Mouse (Mus musculus) myocyte (in vitro differentiated cells): ENCODE measurements around the gene Nbas. TPM values are rescaled to one million over a fixed set of nuclear protein-coding genes. Genes with fewer than 3 reads are reported as not detected.

Source experiments
- H3K27me3 ChIP-seq: one replicate; pipeline ENCODE4 v1.6.1; 2011; ENCODE audit not compliant: control insufficient read depth, insufficient read depth, insufficient read length
- H3K36me3 ChIP-seq: one replicate; pipeline ENCODE4 v1.6.1; 2011; ENCODE audit not compliant: control insufficient read depth, insufficient read depth
- H3K4me2 ChIP-seq: one replicate; pipeline ENCODE4 v1.6.1; 2011; ENCODE audit warnings: low read depth, control low read depth
- H3K4me3 ChIP-seq: one replicate; pipeline ENCODE4 v1.5.1; 2011; ENCODE audit warnings: mild to moderate bottlenecking, control low read depth, moderate library complexity
- H3K79me2 ChIP-seq: one replicate; pipeline ENCODE4 v1.6.1; 2011; ENCODE audit not compliant: control insufficient read depth, insufficient read depth
- H3ac ChIP-seq: one replicate; pipeline ENCODE4 v1.6.1; 2011; ENCODE audit not compliant: control insufficient read depth, insufficient read length
- CEBPB ChIP-seq: IDR thresholded peaks from 2 replicates; pipeline ENCODE4 v1.6.1; 2011; ENCODE audit warnings: mild to moderate bottlenecking, moderate library complexity; ENCODE audit not compliant: poor library complexity, insufficient read depth, severe bottlenecking
- E2F4 ChIP-seq: IDR thresholded peaks from one replicate; pipeline ENCODE4 v1.6.1; 2011; ENCODE audit warnings: mild to moderate bottlenecking, control low read depth, moderate library complexity; ENCODE audit not compliant: insufficient read depth
- MAX ChIP-seq: IDR thresholded peaks from one replicate; pipeline ENCODE4 v1.6.1; 2011; ENCODE audit warnings: low read depth, mild to moderate bottlenecking, control low read depth
- MYOD1 ChIP-seq, 3 experiments: IDR thresholded peaks; one replicate each; pipeline ENCODE4 v1.6.1; 2011; ENCODE audit warnings: control low read depth in 2 of 3, low read depth in 2 of 3, mild to moderate bottlenecking in 2 of 3, moderate library complexity in 1 of 3; ENCODE audit not compliant: insufficient read length in 2 of 3, control insufficient read depth in 1 of 3
- MYOG ChIP-seq, 3 experiments: IDR thresholded peaks; one replicate each; pipeline ENCODE4 v1.6.1; 2011; ENCODE audit warnings: control low read depth in 2 of 3, low read depth in 2 of 3, mild to moderate bottlenecking in 2 of 3; ENCODE audit not compliant: insufficient read length in 2 of 3, control insufficient read depth in 1 of 3, insufficient read depth in 1 of 3
- POLR2A ChIP-seq: IDR thresholded peaks from one replicate; pipeline ENCODE4 v1.6.1; 2011; ENCODE audit warnings: low read depth, mild to moderate bottlenecking, control low read depth, moderate library complexity; ENCODE audit not compliant: insufficient read length
- POLR2AphosphoS2 ChIP-seq: IDR thresholded peaks from one replicate; pipeline ENCODE4 v1.6.1; 2011; ENCODE audit warnings: low read depth, control low read depth; ENCODE audit not compliant: insufficient read length
- REST ChIP-seq: IDR thresholded peaks from one replicate; pipeline ENCODE4 v1.6.1; 2011; ENCODE audit warnings: mild to moderate bottlenecking, control low read depth, moderate library complexity; ENCODE audit not compliant: insufficient read depth, insufficient read length
- SRF ChIP-seq: IDR thresholded peaks from one replicate; pipeline ENCODE4 v1.6.1; 2011; ENCODE audit warnings: low read depth; ENCODE audit not compliant: control insufficient read depth, insufficient read length
- TCF12 ChIP-seq: IDR thresholded peaks from one replicate; pipeline ENCODE4 v1.6.1; 2011; ENCODE audit warnings: mild to moderate bottlenecking, control low read depth; ENCODE audit not compliant: poor library complexity, insufficient read depth, severe bottlenecking
- TCF3 ChIP-seq: IDR thresholded peaks from one replicate; pipeline ENCODE4 v1.6.1; 2011; ENCODE audit warnings: low read depth, control low read depth; ENCODE audit not compliant: insufficient read length
- USF1 ChIP-seq: IDR thresholded peaks from one replicate; pipeline ENCODE4 v1.6.1; 2011; ENCODE audit warnings: low read depth, mild to moderate bottlenecking, control low read depth, moderate library complexity
- polyA plus RNA-seq: library from polyadenylated mRNA; unstranded; fragments of >200 nt; fragmentation: generic; extraction: Trizol; gene quantifications from one replicate; pipeline ENCODE4 v1.2.1, GENCODE M21; 2012; ENCODE audit warnings: missing spikeins

Gene Nbas
- polyA plus RNA-seq, 1 experiment, result 14.5 TPM

DNA sequence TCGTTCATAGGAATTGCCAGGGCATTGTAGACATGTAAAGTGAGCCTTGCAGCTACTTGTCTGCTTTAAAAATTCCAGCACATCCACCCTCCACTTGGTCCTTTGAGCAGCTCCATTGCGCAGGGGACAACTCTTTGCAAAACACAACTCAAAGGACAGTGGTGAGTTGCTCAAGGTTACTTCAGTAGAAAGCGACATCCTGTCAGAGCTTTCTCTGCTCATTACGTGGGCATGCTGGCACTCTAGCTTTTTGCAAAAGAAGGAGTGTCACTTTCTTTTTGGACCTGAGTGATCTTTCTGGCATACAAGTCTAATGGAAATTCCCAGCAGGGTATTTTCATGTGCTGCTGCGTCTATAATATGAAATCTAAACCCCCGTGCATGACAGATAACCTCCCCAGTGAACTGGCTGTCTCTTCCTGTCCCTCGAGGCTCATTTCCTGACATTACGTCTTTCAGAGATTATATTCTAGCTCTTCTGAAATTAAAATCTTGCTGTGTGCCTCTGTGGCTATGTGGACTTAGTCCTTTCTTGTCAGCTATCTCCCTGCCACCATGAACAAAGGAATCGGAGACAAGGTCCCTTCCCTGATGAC, 192.7 kb downstream of the Nbas start:
- peaks cover 4% of the 10 kb centered on the region for H3K36me3 ChIP-seq
- H3K27me3 ChIP-seq, result no peaks in the 10 kb centered on the region
- H3K4me2 ChIP-seq, result no peak overlapping the region
- no peak overlapping the region for H3ac ChIP-seq
- no peak overlapping the region for H3K4me3 ChIP-seq
- TF ChIP-seq MYOG (IDR thresholded peaks at IDR 0.05; ENCODE audit: control insufficient read depth in 1 of 3, insufficient read depth in 1 of 3, insufficient read length in 2 of 3, low read depth in 2 of 3), result no peak
- TF ChIP-seq USF1, result no peak
- no peak for TF ChIP-seq E2F4
- no peak for TF ChIP-seq POLR2AphosphoS2
- TF ChIP-seq MYOD1 (IDR thresholded peaks at IDR 0.05; ENCODE audit: control insufficient read depth in 1 of 3, insufficient read length in 2 of 3, low read depth in 2 of 3), result no peak
- TF ChIP-seq TCF3, result no peak
- TF ChIP-seq REST, result no peak
- TF ChIP-seq MAX, result no peak
- no peak for TF ChIP-seq POLR2A
- no peak for TF ChIP-seq CEBPB
- no peak for TF ChIP-seq SRF
- H3K79me2 ChIP-seq, result no peaks in the 10 kb centered on the region

- Histone ChIP-seq H3K27me3 (no peaks in the 10 kb centered on the region), H3K4me2 (peak overlapping the region; percentile 5), H3K36me3 (peaks cover 4% of the 10 kb centered on the region), H3ac (no peak overlapping the region), H3K79me2 (no peaks in the 10 kb centered on the region), H3K4me3 (no peak overlapping the region)
- TF ChIP-seq E2F4, result no peak
- TF ChIP-seq CEBPB, result no peak
- no peak for TF ChIP-seq POLR2AphosphoS2
- TF ChIP-seq MYOG (IDR thresholded peaks at IDR 0.05; ENCODE audit: control insufficient read depth in 1 of 3, insufficient read depth in 1 of 3, insufficient read length in 2 of 3, low read depth in 2 of 3), result no peak
- no peak for TF ChIP-seq TCF12
- TF ChIP-seq POLR2A, result no peak
- TF ChIP-seq USF1, result no peak
Observed at GRCm38 (mm10) chr12:13462397-13462796, 193.5 kb downstream of the Nbas start.

DNA sequence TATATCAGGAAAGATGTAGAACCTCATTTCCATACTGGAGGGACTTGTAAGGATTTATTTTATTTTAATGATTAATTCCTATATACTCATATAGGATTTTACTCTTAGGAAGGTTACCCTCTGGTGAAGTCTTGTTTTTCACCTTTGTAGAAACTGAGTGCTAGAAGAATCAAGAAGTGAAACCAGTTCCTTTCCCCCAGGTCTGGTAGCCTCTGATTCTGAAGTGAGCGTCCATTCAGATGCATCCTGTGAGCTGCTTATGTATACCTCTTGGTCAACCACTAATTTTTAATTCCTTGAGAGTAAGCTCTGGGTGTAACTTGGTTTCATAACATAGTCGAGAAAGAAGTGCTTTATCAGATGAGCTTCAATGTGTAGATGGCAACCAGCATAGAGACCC, 196.6 kb downstream of the Nbas start:
- TF ChIP-seq MYOD1 (IDR thresholded peaks at IDR 0.05; ENCODE audit: control insufficient read depth in 1 of 3, insufficient read length in 2 of 3, low read depth in 2 of 3) (no peak), REST (no peak), POLR2A (no peak), MYOG (IDR thresholded peaks at IDR 0.05; ENCODE audit: control insufficient read depth in 1 of 3, insufficient read depth in 1 of 3, insufficient read length in 2 of 3, low read depth in 2 of 3) (no peak), POLR2AphosphoS2 (no peak), TCF12 (no peak), CEBPB (no peak), E2F4 (no peak), USF1 (no peak), SRF (no peak), MAX (no peak), TCF3 (no peak)
- H3ac ChIP-seq, result no peak overlapping the region
- H3K4me2 ChIP-seq, result no peak overlapping the region
- peaks cover 12% of the 10 kb centered on the region for H3K36me3 ChIP-seq
- H3K27me3 ChIP-seq, result no peaks in the 10 kb centered on the region
- no peaks in the 10 kb centered on the region for H3K79me2 ChIP-seq
- H3K4me3 ChIP-seq, result no peak overlapping the region

GRCm38 (mm10) chr12:13474881-13475280, 205.9 kb downstream of the Nbas start:
- no peaks in the 10 kb centered on the region for H3K27me3 ChIP-seq
- no peak overlapping the region for H3ac ChIP-seq
- TF ChIP-seq E2F4 (no peak), REST (no peak)
- H3K4me3 ChIP-seq, result no peak overlapping the region
- H3K36me3 ChIP-seq, result peaks cover 16% of the 10 kb centered on the region
- no peak overlapping the region for H3K4me2 ChIP-seq
- no peaks in the 10 kb centered on the region for H3K79me2 ChIP-seq

- H3K27me3 ChIP-seq, result no peaks in the 10 kb centered on the region
- TF ChIP-seq TCF3 (no peak), POLR2A (no peak)
- H3K79me2 ChIP-seq, result no peaks in the 10 kb centered on the region
- no peak overlapping the region for H3ac ChIP-seq
- H3K36me3 ChIP-seq, result peaks cover 3% of the 10 kb centered on the region
- H3K4me3 ChIP-seq, result no peak overlapping the region
- no peak overlapping the region for H3K4me2 ChIP-seq
Observed at GRCm38 (mm10) chr12:13479163-13479562, 210.2 kb downstream of the Nbas start.

- Histone ChIP-seq H3K4me3 (no peak overlapping the region), H3K27me3 (no peaks in the 10 kb centered on the region), H3K4me2 (no peak overlapping the region), H3K79me2 (no peaks in the 10 kb centered on the region), H3K36me3 (no peaks in the 10 kb centered on the region), H3ac (no peak overlapping the region)
- TF ChIP-seq POLR2A, result no peak
- no peak for TF ChIP-seq REST
- TF ChIP-seq SRF, result no peak
- TF ChIP-seq MYOD1 (IDR thresholded peaks at IDR 0.05; ENCODE audit: control insufficient read depth in 1 of 3, insufficient read length in 2 of 3, low read depth in 2 of 3), result no peak
- no peak for TF ChIP-seq MAX
Observed at GRCm38 (mm10) chr12:13486278-13486677, 217.3 kb downstream of the Nbas start.
